Mouse (Mus musculus) adrenal gland, postnatal 36 days (tissue): Measurements from ENCODE around the gene Fes. TPM values are rescaled to one million over a fixed set of nuclear protein-coding genes. Genes with fewer than 3 reads are reported as not detected.

ENCODE experiments used
- DNase-seq, 2 experiments: peaks; one replicate each; pipeline ENCODE4 v3.0.0; 2021; ENCODE audit warnings: mixed read lengths in 1 of 2
- total RNA-seq, 2 experiments: library from RNA; stranded (reverse); gene quantifications; 2 replicates each; pipeline ENCODE4 v1.2.3; 2021

The Fes gene
- total RNA-seq, 2 experiments from 2014 or later = 7.5 to 11.4 TPM

DNA sequence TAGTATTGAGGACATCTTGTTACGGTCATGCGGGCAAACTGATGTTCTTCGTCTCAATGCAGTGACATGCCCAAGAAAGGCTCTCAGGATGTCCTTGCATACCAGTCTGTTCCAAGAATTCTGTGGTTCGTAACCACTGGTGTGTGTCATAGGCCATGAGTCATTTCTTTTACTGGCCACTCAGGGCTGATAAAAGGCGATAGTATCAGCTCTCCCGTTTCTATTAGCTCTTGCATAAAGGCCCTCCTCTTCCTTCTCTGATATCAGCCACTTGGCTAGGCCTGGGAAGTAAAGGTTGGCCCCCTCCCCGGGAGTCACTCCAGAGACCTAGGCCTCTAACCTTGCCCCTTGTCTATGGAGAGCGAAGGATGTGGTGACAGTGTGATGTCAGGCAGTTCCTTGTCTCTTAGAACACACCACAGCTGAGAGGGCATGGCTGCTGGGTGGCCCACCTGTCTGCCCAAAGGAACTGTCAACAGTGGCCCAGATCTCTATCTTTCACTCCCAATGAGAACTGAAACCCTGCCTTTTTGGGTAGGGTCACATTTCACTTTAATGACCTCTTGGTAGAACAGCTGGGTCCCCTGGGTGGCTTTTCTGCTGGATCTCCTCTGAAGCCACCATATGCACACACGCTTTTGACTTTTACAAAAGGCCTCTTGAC, 12.2 kb downstream of the Fes start:
- peak; percentile 59 to 62 for DNase-seq

DNA sequence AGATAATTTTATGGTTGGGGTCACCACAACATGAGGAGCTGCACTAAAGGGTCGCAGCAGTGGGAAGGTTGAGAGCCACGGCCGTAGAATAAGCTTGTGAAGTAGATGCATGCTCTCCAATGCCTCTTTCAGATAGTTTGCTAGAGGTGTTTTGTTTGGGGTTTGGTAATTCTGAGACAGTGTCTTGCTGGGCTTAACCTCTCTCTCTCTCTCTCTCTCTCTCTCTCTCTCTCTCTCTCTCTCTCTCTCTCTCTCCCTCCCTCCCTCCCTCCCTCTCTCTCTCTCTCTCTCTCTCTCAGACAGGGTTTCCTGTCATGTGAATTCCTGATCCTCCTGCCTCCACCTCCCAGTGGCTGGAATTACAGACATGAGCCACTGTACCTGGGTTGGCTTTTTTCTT, 13.0 kb downstream of the Fes start:
- no peak for DNase-seq

DNA sequence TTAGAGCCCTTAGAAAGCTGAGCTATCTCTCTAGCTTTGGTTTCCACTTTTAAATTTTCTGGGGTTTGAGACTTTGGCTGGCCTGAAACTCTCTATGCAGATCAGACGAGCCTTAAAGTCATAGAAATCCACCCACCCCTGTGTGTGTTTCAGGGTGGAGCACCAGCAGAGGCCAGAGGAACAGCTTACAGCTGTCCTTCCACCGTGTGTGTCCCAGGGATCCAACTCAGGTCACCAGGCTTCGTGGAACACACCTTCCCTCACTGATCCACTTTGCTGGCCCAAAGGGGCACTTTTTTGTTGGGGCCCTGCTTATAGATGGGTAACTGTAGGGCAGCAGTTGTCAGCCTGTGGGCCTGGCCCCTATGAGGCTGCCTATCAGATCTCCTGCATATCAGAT, 13.5 kb downstream of the Fes start:
- no peak for DNase-seq

DNA sequence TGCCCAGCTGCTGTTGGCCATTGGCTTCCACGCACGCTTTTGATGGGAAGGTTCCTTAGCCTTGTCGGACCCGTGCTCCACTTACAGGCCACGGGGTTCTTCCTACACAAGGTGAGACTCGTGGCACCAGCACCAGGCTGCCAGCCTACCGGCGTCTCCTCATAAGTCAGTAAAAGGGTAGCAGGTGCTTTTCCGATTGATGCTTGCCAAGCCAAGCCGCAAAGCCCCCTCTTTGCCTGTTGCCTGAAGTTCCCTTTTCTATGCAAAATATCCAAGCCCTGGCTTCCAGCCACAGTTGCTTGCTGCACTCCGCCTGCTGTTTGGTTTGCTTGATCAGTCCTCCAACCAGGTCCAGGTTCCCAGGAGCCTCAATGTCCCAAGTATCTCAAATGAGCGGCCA, 13.9 kb downstream of the Fes start:
- DNase-seq = no peak

DNA sequence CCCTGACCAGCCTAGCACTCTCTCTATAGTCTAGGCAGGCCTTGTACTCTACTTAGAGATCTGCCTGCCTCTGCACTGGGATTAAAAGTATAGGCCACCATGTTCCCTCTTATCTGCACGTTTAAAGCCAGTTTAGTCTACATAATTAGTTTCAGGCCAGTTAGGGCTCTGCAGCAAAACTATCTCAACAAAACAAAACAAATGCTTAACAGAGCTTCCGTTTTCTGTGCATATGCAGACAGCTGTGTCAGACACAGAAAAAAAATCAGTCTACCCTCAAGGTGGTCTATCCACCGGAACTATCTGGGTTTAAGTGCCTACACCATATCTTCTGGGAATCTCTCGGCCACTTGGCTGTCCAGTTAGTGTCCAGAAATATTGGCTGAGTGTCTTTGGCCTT, 14.4 kb downstream of the Fes start:
- DNase-seq = no peak

DNA sequence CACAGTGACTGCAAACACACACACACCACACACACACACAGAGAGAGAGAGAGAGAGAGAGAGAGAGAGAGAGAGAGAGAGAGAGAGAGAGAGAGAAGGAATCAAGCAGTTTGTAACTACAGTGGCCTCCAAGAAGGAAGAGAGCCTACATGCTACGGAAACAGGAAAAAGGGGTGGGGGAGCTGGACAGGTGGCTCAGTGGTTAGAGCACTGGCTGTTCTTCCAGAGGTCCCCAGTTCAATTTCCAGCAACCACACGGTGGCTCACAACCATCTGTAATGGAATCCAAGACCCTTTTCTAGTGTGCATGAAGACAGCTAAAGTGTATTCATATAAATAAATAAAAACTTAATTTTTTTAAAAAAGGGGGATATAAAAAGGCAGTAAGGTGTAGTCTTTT, 15.1 kb downstream of the Fes start:
- DNase-seq = no peak

DNA sequence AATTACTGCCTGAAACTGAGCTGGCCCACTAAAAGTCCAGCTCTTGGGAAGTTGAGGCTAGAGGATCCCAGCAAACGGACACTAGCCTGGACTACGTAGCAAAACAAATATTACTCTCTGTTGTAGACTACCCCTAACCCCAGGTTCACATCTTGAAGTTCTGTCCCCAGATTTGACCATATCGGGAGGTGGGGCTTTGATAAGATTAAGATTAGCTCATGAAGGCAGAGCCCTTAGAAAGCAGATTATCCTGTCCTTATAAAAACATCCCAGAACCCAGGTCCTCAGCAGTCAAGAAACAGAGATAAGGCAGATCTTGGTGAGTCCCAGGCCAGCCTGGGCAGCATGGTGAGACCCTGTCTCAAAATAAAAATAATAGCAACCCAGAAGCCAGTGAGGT, 15.6 kb downstream of the Fes start:
- DNase-seq = no peak

DNA sequence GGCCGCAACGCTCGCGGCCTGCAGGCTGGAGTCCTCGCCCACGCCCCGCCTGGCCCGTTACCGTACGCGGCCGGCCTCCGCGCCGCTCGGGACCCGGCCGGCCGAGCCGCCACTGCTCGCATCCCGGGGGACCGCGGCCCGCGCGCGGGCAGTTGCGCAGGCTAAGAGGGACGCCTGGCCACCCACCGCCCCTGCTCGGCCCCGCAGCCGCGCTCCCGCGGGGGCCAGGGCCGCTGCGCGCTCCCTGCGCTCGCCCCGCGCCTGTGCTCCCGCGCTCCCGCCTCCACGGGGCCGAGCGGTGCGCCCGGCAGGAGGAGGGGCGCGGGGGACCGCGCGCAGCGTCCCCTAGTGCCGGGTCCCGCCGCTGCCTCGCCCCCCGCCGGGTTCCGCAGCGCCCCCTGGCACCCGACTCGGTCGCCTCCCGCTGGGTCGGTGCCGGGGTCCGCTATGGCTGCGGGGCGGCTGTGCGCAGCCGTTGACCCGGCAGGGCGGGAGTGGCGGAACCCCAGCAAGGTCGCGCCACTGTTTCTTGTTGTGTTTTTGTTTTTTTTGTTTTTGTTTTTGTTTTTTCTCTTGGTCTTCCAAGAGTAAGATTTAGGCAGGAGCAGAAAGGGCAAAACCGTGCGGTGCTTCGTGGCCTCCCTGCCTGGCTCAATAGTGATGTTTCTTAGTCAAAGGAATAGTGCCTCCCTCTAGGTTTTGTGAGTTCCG, 16.6 kb downstream of the Fes start, which contains the start of gene Man2a2:
Gene Man2a2 (minus strand): TSS at position 335 of the 711 bp plus-strand sequence.
- peak; percentile 85 to 94 for DNase-seq

DNA sequence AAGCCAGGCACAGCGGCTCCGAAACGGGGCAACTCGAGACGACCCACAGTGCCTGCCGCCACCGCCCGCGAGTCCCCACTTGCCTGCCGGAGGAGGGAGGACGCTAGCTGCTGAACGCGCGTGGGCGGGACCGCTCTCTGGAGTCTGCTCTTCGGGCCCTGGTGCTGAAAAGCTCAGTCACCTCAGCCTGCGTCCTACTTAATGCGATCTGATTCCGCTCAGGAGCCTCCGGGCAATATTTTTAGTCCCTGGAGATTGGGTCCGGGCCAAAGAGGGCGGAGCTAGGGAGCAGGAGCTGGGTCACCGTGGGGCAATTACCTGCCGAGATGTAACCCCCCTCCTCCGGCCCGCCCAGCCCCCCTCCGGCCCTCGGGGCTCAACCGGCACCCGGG, 17.1 kb downstream of the Fes start:
- peak; percentile 85 to 86 for DNase-seq

DNA sequence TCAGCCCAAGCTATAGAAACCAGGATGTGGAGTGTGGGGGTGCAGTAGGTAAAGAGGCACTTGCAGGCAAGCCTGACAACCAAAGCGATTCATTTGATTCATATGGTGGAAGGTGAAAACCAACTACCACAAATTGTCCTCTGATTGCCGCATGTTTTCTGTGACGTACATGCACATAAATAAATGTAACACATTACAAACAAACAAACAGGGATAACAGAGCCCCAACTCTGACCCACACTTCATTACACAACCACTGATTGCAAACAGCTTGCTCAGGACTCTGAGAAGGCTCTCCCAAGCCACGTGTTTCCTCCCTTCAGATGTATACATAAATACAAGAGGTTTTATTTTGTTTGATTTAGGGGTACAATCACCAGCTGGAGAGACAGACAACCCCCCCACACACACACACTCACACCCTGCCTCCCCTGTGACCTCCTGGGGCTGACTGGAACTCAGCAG, 17.7 kb downstream of the Fes start:
- no peak for DNase-seq

DNA sequence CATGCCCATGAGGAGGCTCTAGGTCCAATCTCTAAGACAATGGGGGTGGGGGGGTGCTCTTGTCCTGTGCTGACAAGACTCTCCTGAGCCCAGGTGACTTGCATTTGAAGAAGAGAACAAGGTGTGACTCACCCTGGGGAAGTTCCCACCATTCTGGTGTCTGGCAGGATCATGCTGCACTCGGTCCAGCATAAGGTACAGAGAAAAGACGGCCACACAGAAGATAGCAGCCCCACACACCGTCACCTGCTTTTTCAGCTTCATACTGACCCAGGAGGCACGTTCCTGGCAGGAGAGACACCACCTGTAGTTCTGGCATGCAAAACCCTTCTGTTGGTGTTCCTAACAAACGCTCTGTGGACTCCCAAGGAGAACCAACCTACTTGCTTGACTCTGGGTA, 18.3 kb downstream of the Fes start:
- DNase-seq = no peak

DNA sequence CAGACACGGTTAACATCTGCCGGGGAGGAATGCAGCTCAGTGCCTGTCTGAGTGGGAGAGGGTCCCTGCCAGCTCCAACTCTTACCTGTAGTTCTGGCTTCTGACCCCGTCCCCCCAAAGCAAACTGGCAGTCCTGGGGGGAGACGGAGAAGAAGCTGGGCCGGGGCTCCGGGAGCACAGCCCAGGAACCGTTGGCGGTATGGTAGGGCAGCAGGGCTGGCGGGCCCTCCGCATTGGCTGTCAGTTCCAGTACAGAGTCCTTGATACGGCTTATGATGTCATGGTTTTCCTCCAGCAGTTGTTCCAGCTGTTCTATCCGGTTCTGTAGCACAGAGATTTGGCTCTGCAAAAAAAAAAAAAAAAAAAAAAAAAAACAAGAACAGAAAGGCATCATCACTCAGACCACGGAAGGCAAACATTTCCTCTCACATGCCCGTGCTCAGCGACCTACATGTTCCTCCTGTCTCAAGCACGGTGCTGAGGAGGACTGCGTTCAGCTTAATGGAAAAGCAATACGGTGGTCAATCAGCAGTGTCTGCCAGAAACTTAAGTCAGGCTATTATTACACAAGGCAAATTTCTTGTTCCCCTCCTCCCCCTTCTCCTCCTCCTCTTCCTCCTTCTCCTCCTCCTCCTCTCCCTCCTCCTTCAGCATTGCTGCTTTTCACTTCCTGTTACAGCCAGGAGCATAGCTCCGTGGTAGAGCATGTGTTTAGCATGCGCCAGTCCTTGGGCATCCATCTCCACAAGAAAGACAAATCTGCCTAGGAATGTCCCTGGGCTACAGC, 18.9 kb downstream of the Fes start:
- DNase-seq = peak; percentile 52 to 63

DNA sequence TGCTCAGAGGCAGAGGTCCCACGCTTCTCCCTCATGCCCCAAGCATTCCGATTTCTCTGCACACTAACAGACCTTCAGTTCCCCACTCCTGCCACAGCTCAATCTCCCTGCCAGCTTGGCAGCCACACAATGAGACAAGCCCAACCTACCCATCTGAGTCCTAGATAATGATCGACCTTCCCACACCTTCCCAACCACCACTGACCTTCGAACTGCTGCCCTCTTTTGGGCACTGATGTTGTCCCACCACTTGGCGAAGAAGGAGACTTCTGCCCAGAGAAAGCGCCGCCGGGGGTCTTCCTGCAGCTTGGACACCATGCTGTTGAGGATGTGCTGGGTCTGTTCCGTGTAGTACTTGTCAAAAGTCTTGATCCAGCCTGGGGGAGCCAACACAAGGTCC, 19.7 kb downstream of the Fes start:
- no peak for DNase-seq

DNA sequence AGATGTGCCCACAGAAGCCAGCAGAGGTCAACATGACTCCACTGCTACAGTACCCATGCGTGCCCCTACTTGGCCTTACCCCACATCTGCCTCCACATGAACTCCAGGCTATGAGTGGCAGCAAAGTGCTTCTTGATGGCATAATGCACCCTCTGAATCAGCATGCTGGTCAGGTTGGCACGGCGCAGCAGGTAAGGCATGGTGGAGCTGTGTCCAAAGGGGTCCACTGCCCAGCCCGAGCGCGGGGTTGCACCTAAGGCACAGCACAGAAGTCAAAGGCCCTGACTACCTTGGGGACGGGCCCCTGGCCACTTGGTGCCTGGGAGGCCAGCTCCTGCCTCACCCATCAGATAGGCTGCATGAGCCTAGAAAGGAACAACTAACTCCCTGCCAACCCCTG, 20.5 kb downstream of the Fes start:
- DNase-seq = no peak

DNA sequence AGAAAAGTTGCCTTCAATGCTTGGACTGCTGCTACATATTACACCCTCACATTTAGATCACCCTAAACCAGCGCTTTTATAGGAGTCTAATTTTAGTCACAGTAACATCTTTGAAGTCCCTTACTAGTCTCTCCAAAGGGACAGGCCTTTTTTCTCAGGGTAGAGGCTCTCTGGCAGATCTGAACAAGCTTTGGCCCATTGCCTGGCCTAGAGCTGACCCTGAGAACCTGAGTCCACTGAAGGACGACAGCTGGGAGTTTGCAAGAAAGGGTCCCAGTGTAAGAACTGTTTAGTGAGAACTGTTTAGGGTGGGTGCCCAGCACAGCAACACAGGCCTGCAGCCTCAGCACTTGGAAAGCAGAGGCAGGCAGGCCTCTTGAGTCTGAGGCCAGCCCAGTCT, 22.0 kb downstream of the Fes start:
- peak; percentile 82 to 86 for DNase-seq

DNA sequence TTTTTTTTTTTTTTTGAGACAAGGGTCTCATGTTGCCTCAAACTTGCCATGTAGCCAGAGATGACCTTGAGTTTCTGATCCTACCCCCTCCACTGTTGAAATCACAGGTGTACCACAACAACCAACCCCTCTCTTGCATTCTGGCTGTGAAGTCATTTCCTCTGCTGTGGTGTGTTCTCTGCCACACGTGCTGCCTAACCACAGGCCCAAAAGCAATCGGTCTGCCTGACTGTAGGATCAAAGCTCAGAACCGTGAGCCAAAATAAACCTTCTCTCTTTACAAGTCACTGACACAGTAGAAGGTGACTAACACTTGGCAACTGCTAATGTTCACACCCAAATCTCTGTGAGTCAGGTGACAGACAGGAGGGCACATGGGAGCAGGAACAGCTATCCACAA, 27.3 kb downstream of the Fes start:
- no peak for DNase-seq

DNA sequence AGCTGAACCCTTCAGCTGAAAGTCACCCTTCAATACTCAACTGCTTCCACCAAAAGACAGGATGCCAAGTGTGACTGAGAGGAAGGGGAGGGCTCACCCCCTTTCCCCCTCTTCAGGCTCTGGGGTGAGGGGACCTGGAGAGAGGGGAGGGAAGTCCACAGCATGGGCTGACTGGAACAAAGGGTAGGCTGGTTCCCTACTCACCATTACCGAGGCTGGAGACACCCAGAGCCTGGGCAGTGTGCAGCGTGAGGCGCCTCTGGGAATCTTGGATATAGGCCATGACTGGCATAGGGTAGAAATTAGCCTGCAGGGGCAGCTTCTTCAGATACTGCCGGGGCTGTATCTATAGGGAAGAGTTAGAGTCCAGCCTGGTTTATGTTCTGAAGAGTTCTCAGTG, 29.7 kb downstream of the Fes start:
- DNase-seq = no peak

DNA sequence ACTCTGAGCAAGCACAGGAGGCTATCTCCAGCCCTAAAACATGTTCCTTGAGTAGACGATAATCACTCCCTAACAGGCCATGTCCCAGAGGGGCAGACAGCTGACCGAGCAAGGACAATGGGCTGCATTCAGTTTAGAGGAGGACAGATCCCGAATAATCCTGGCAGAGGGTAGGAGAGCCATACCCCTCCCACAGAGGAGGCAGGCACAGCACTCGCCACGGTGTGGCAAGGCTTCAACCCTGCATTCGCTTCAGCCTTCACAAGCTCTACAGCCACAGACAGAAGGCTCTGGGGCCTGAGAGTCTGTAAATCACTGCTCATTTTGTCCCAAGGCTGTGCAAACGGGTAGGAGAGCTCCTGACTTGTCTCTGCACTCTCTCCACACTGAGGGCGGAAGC, 30.6 kb downstream of the Fes start:
- DNase-seq = peak; percentile 43 to 46

DNA sequence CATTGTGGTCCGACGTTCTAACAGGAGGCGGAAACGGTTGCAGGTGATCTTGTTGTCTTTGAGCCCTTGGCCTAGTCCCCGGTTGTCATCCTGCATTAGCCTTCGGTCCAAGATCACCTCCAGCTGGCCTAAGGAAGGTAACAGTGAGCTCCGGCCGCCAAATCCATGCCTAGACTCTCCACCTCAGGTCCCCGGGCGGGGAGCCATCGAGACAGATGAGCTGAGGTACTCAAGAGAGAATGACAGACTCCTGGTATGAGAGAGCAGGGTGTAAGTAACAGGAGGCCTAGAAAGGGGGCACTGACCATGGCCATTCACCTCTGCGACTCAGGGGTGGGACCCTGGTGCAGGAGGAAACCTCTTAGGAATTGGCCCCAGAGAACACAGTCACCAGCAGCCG, 31.4 kb downstream of the Fes start:
- no peak for DNase-seq

DNA sequence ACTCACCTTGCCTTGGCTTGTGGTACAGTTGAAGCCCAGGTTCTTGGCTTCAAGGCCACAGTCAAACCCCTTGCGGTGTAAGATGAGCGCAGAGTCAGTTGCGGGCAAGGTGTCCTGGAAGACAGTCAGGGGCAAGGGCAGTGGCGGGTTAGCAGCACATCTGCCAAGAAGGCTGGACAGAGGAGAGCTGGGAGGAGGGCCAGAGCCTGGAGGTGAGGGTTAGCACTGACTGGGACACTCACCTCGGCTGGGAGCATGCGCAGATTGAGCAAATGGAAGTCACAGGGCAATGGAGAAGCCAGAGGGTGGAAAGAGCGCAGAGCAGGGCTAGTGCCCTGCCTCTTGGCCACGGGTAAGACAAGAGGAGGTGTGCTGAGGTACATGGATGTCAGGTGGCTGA, 34.8 kb downstream of the Fes start:
- no peak for DNase-seq

DNA sequence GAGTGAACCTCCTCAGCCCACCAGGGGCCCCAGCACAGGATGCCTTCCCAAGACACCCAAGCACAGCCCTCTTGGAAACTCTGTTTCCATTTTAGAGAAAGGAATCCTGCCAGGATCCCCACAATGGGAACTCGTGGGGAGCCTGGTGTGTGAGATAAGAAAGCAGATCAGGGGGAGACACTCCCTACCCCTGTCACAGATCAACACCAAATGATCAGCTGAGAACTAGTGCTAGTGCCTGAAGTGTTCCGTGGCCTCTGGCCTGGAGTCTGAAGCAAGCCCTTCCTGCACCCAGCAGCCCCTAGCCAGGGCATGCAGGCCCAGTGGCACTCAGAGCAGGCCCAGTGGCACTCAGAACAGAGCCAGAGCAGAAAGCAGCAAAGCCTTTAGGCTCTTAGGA, 36.9 kb downstream of the Fes start:
- DNase-seq = no peak

DNA sequence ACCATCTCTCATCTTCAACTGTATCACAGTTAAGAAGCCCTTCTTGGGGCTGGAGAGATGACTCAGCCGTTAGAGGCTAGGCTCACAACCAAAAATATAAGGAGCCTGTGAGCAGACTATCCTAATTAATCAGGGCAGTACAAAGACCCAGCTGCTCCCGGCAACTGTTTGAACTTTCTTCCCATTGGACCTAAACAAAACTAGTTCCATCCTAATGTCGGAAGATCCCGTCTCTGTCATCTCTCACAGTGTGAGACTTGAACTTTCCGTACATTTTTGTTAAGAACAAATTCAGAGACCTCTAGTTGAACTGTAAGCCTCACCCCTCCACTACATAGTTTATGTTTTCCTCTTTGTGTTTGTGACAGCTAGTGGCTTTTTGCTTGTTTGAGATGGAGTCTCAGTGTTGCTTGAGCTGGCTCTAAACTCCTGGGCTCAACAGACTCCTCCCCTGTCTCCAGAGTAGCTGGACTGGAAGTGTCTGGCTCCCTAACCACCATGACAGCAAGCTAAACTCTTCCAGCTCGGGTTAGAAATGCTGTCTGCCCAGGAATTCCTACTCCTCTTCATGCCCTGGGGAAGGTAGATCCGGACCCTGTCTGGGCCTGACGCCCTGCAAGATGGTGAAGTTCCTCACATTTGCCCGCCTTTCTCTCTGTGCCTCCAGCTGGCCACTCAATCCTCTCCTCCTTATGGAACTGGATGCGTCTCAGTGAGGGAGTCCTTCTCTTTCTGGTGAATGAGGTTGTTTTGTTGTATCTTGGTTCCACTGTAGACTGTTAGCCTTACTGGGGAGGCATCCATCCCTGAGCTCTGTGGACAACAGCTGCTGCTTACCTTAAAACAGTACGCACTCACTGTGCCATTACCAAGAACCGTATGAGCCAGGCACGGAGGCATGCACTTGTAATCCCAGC, 39.8 kb downstream of the Fes start:
- no peak for DNase-seq
